Mouse (Mus musculus) CD4-positive, CD25-positive, alpha-beta regulatory T cell, adult 4 months (primary cell): ENCODE results near the gene Olfr1419. TPM values are rescaled to one million over a fixed set of nuclear protein-coding genes. Genes with fewer than 3 reads are reported as not detected.
A peak's percentile ranks its signal among the peaks of the same experiment; 100 is the strongest.
"Not testable (repeated sequence)": the region's sequence is repeated elsewhere in the genome, so short reads cannot be mapped to it uniquely, and the experiment has no call there.

ENCODE experiments used
- ATAC-seq: one replicate; pipeline ENCODE4 v1.8.0; 2017
- polyA plus RNA-seq, 2 experiments: library from polyadenylated mRNA; unstranded; fragments of 100-300 nt; shearing (Covaris generic); gene quantifications; one replicate each; pipeline ENCODE4 v1.2.1; 2017

The Olfr1419 gene
- polyA plus RNA-seq, result not detected

- ATAC-seq, result no peak
Measured at GRCm38 (mm10) chr19:11875006-11875405, at the start of gene Olfr1419. TSS of gene Olfr1419 (minus strand) at chr19:11875106.

GRCm38 (mm10) chr19:11922515-11922914 lies 47.6 kb upstream of the Olfr1419 start:
- ATAC-seq, result not testable (repeated sequence)

GRCm38 (mm10) chr19:11922068-11922467 lies 47.2 kb upstream of the Olfr1419 start:
- ATAC-seq, result no peak

- ATAC-seq, result no peak
Measured at GRCm38 (mm10) chr19:11915804-11916203, 40.9 kb upstream of the Olfr1419 start.

GRCm38 (mm10) chr19:11912533-11913121 lies 37.7 kb upstream of the Olfr1419 start:
- ATAC-seq, result peak; percentile 51

- peak; percentile 94 for ATAC-seq
Measured at GRCm38 (mm10) chr19:11912037-11912532, 37.2 kb upstream of the Olfr1419 start, which contains the start of gene Patl1. TSS of gene Patl1 (plus strand) at chr19:11912399.

- ATAC-seq, result peak; percentile 33
Measured at GRCm38 (mm10) chr19:11911603-11912002, 36.7 kb upstream of the Olfr1419 start.

GRCm38 (mm10) chr19:11911021-11911420 lies 36.1 kb upstream of the Olfr1419 start:
- no peak for ATAC-seq

- no peak for ATAC-seq
Measured at GRCm38 (mm10) chr19:11886265-11886664, 11.4 kb upstream of the Olfr1419 start, which contains the start of gene Olfr1420. TSS of gene Olfr1420 (plus strand) at chr19:11886565.

GRCm38 (mm10) chr19:11878404-11878803 lies 3.5 kb upstream of the Olfr1419 start:
- not testable (repeated sequence) for ATAC-seq

GRCm38 (mm10) chr19:11867837-11868236 lies 7.1 kb downstream of the Olfr1419 start:
- no peak for ATAC-seq

- ATAC-seq, result no peak
Measured at GRCm38 (mm10) chr19:11860966-11861365, 13.9 kb downstream of the Olfr1419 start, which contains the start of gene Olfr1418. TSS of gene Olfr1418 (minus strand) at chr19:11861066.

- no peak for ATAC-seq
Measured at GRCm38 (mm10) chr19:11856506-11856905, 18.4 kb downstream of the Olfr1419 start.

- ATAC-seq, result no peak
Measured at GRCm38 (mm10) chr19:11854821-11855220, 20.1 kb downstream of the Olfr1419 start.

GRCm38 (mm10) chr19:11852652-11853051 lies 22.3 kb downstream of the Olfr1419 start:
- no peak for ATAC-seq

GRCm38 (mm10) chr19:11846333-11846732 lies 28.6 kb downstream of the Olfr1419 start:
- ATAC-seq, result no peak

- ATAC-seq, result no peak
Measured at GRCm38 (mm10) chr19:11839119-11839518, 35.8 kb downstream of the Olfr1419 start, which contains the start of gene Olfr1417. TSS of gene Olfr1417 (minus strand) at chr19:11839219.

- no peak for ATAC-seq
Measured at GRCm38 (mm10) chr19:11823346-11824065, 51.4 kb downstream of the Olfr1419 start.

GRCm38 (mm10) chr19:11820211-11820610 lies 54.7 kb downstream of the Olfr1419 start:
- ATAC-seq, result no peak

- no peak for ATAC-seq
Measured at GRCm38 (mm10) chr19:11819800-11820199, 55.1 kb downstream of the Olfr1419 start.

GRCm38 (mm10) chr19:11819143-11819700 lies 55.7 kb downstream of the Olfr1419 start, which contains the start of gene Stx3:
TSS of gene Stx3 (minus strand) at chr19:11819403.
- no peak for ATAC-seq
